Mouse (Mus musculus) liver, embryonic 14.5 days (tissue): ENCODE measurements around the gene Med16.

ENCODE experiments used
- CTCF ChIP-seq: IDR thresholded peaks from 2 replicates; pipeline ENCODE4 v1.5.1; 2016; ENCODE audit warnings: antibody characterized with exemption, low read depth, control low read depth
- EP300 ChIP-seq: IDR thresholded peaks from 2 replicates; pipeline ENCODE4 v1.6.1; 2016; ENCODE audit warnings: antibody characterized with exemption, low read depth

DNA sequence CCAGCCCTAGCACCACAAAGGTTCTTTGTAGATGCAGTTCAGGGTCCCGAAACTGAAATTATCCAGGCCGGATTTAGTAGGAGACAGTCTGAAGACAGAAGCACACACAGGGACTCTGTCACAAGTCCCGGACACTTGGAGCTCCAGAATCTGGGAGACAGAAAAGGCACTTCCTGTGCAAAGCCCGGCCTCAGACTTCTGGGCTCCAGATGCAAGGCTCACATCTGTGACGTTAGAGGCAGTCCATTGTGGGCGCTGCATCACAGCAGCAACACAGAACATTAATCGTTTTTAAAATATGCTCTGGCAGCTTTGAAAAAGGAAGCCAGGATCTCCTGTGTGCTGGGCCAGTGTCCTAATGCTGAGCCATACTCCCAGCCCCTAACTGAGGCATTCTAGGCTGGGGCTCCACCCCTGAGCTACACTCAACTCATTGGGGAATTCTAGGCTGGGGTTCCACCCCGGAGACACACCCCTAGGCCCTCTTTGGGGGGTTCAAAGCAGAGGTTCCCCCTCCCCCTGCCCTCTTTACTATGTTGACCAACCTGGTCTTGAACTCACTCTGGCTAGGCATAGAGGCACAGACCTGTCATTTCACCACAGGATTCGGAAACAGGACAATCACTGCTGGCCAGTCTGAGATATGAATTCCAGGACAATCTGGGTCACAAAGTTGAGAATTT is 56.5 kb downstream of the Med16 start:
- TF ChIP-seq CTCF = no peak
- no peak for TF ChIP-seq EP300
